20 mouse cellular contexts compared by ENCODE assay signal in the genomic region with DNA sequence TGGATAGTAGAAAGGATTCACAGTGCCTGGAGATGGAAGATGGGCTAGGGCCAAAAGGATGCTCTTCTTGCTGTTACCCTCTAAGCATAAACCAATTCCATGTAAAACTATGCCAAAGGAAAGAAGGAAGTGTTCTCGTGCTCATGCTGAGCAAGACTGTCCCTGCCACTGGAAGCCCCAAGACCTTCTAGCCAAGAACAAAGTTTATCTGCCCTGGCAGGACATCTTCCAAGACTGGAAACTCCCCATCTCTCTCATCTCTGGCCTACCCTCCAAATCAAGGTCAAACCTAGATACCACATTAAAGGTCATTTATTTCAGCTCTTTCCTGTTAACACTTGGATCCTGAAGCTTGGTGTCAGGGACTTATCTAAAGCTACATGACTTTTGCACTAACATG. TPM values are rescaled to one million over a fixed set of nuclear protein-coding genes. Genes with fewer than 3 reads are reported as not detected.
"Had no signal": no experiment of that assay in that cellular context is flagged by ENCODE, and none has a peak within 500 bp of the region (broad histone marks: within the 10 kb centered on the region; RNA-seq: fewer than 3 reads in every experiment).

No protein-coding gene starts in this region.

- H3K9ac ChIP-seq: lung, embryonic 14.5 days; midbrain, embryonic 12.5 days; neural tube, embryonic 13.5 days; neural tube, embryonic 15.5 days had no signal

- H3K9me3 ChIP-seq: midbrain, embryonic 10.5 days; midbrain, embryonic 12.5 days; neural tube, embryonic 13.5 days; neural tube, embryonic 15.5 days had no signal

- DNase-seq: lung, adult 18-20 months; lung, embryonic 14.5 days; lung, postnatal 10 days; lung, postnatal 4 days; midbrain, embryonic 14.5 days; retina, postnatal 1 day; right cerebral cortex, adult 18-20 months; right cerebral cortex, postnatal 25 days; right cerebral cortex, postnatal 4 days; spleen, adult 18-20 months; thymus, adult 18-20 months; thymus, postnatal 14 days; thymus, postnatal 36 days had no signal

- H3K27me3 ChIP-seq: midbrain, embryonic 12.5 days; neural tube, embryonic 13.5 days; neural tube, embryonic 15.5 days had no signal

- H3K27ac ChIP-seq: midbrain, embryonic 10.5 days; midbrain, embryonic 12.5 days; neural tube, embryonic 13.5 days; neural tube, embryonic 15.5 days had no signal

- H3K4me1 ChIP-seq: midbrain, embryonic 10.5 days; midbrain, embryonic 12.5 days; neural tube, embryonic 13.5 days; neural tube, embryonic 15.5 days had no signal

- H3K4me2 ChIP-seq: lung, embryonic 14.5 days; midbrain, embryonic 12.5 days; neural tube, embryonic 13.5 days; neural tube, embryonic 15.5 days had no signal

- H3K4me3 ChIP-seq: midbrain, embryonic 10.5 days; midbrain, embryonic 12.5 days; myocyte; neural tube, embryonic 13.5 days; neural tube, embryonic 15.5 days had no signal

RNA-seq across cellular contexts. Expression of a gene that starts 25.8 kb away (rescaled TPM):
- total RNA-seq: megakaryocyte, adult 5-6 weeks; megakaryocyte-erythroid progenitor cell, adult 5-6 weeks had no signal
